Mouse (Mus musculus) stomach, embryonic 15.5 days (tissue): ENCODE results near the gene Mbnl2. TPM values are rescaled to one million over a fixed set of nuclear protein-coding genes. Genes with fewer than 3 reads are reported as not detected.

Experiments
- ATAC-seq: fragments of 200-750 bp; cut with Nextera tagmentation; 2 replicates; pipeline ENCODE4 v1.8.0; 2017; ENCODE audit warnings: low read depth, moderate number of reproducible peaks, moderate TSS enrichment; ENCODE audit not compliant: insufficient read depth, low FRiP score
- H3K27ac ChIP-seq: fragments of 300-500 bp; sonication (generic); 2 replicates; pipeline ENCODE4 v1.5.1; 2015; ENCODE audit warnings: mild to moderate bottlenecking, inconsistent platforms
- H3K27me3 ChIP-seq: fragments of 300-500 bp; sonication (generic); replicated peaks from 2 replicates; pipeline ENCODE4 v1.6.1; 2015; ENCODE audit warnings: inconsistent platforms
- H3K36me3 ChIP-seq: fragments of 300-500 bp; sonication (generic); 2 replicates; pipeline ENCODE4 v1.6.1; 2015; ENCODE audit warnings: inconsistent platforms
- H3K4me1 ChIP-seq: fragments of 300-500 bp; sonication (generic); 2 replicates; pipeline ENCODE4 v1.6.1; 2015; ENCODE audit warnings: inconsistent platforms
- H3K4me2 ChIP-seq: fragments of 300-500 bp; sonication (generic); 2 replicates; pipeline ENCODE4 v1.6.1; 2015; ENCODE audit warnings: mild to moderate bottlenecking, inconsistent platforms
- H3K4me3 ChIP-seq: fragments of 300-500 bp; sonication (generic); replicated peaks from 2 replicates; pipeline ENCODE4 v1.5.1; 2015; ENCODE audit warnings: inconsistent platforms
- H3K9ac ChIP-seq: fragments of 300-500 bp; sonication (generic); 2 replicates; pipeline ENCODE4 v1.6.1; 2015; ENCODE audit warnings: inconsistent platforms
- H3K9me3 ChIP-seq: fragments of 300-500 bp; sonication (generic); 2 replicates; pipeline ENCODE4 v1.6.1; 2016; ENCODE audit warnings: inconsistent platforms
- whole genome bisulfite sequencing: fragments of 180-500 bp; shearing (Covaris S2); methylation state at CpG from one replicate; pipeline ENCODE4 v1.1.7; 2015; 5-methylcytosine and 5-hydroxymethylcytosine counted together
- polyA plus RNA-seq: library from polyadenylated mRNA; unstranded; fragments of >200 nt; fragmentation: Nextera tagmentation; extraction: Ambion mirVana; gene quantifications from 2 replicates; pipeline ENCODE4 v1.2.1, GENCODE M21; 2015

Mbnl2 gene
- polyA plus RNA-seq, 1 experiment from 2014 or later: 109 TPM

DNA sequence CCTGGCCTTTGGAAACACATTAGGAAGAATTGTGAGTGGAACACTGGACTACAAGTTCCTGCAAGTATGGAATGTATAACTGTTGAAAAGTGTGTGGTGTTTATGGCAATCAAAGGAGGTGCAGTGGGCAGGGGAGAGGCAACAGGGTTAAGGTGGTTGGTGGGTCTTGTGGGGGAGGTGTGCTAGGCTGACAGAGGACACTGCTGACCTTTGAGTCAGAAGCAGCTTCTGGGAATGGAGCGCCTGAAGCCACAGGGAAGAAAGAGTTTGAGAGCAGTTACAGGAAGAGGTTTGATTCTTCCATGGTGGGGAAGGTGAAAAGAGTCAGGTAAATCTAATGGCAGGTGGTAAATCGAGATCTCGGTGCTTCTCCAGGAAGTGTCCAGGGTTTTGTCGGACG is 16.7 kb downstream of the Mbnl2 start:
- no peaks in the 10 kb centered on the region for H3K9me3 ChIP-seq
- H3K27ac ChIP-seq: peak overlapping the region; percentile 37
- ATAC-seq: no peak
- peaks cover 64% of the 10 kb centered on the region for H3K4me1 ChIP-seq
- no peak overlapping the region for H3K4me2 ChIP-seq
- no peak overlapping the region for H3K9ac ChIP-seq
- no peak overlapping the region for H3K4me3 ChIP-seq
- 73% methylated on average over 5 of the region's 5 CpGs for WGBS
- H3K27me3 ChIP-seq: no peaks in the 10 kb centered on the region
- H3K36me3 ChIP-seq: no peaks in the 10 kb centered on the region

DNA sequence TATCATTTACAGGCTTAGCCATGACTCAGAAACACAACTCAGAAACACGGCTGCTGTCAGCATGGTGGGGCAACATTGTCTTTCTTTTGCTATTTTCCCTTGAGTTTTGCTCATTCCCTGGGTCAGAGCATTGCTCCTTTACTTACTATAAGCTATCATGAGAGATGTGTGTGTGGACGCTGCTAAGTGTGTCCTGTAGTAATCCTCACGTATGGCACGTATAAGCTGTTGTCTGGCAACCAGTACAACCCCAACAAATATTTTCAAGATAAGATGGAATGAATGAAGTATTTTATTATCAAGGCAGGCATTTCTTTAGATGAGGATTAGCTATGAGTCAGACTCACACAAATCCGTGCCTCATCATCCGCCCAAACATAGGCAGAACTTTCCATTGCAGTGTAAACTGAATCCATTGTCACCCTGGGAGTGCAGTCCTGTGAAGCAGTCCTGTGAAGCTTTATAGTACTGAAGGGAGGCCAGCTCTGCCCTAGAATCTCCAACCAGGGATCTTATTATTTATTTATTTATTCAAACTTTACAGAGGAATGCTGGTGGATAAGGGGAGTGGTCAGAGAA is 17.2 kb downstream of the Mbnl2 start:
- Histone ChIP-seq H3K4me3 (no peak overlapping the region), H3K4me1 (peaks cover 62% of the 10 kb centered on the region), H3K36me3 (no peaks in the 10 kb centered on the region), H3K27ac (peak overlapping the region; percentile 37), H3K27me3 (no peaks in the 10 kb centered on the region), H3K4me2 (no peak overlapping the region), H3K9me3 (no peaks in the 10 kb centered on the region), H3K9ac (no peak overlapping the region)
- ATAC-seq: no peak
- WGBS: 56% methylated on average over 6 of the region's 6 CpGs

DNA sequence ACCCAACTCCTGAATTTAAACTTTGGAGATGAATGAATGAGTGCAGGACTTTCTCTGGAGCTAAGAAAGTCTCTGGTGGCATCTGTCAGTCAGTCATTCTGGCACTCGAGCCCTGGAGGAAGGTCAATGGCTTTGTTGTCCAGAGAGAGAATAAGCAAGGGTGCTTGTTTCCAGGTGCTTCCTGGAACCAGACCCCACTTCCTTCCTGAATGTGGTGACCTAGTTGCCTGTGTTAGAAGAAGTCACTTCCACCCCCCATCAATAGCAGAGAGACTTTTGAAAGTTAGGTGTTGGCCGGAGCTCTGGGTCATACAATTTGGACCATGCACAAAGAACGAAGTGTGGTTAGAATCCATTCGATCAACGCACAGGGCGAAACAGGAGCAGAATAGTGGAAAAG is 19.0 kb downstream of the Mbnl2 start:
- H3K9me3 ChIP-seq: no peaks in the 10 kb centered on the region
- H3K36me3 ChIP-seq: no peaks in the 10 kb centered on the region
- 78% methylated on average over 6 of the region's 6 CpGs for WGBS
- H3K27ac ChIP-seq: peak overlapping the region; percentile 60; the same call in 1 of the 2 replicates
- no peak for ATAC-seq
- no peaks in the 10 kb centered on the region for H3K27me3 ChIP-seq
- H3K4me2 ChIP-seq: no peak overlapping the region
- H3K4me1 ChIP-seq: peaks cover 60% of the 10 kb centered on the region
- no peak overlapping the region for H3K4me3 ChIP-seq
- H3K9ac ChIP-seq: no peak overlapping the region

DNA sequence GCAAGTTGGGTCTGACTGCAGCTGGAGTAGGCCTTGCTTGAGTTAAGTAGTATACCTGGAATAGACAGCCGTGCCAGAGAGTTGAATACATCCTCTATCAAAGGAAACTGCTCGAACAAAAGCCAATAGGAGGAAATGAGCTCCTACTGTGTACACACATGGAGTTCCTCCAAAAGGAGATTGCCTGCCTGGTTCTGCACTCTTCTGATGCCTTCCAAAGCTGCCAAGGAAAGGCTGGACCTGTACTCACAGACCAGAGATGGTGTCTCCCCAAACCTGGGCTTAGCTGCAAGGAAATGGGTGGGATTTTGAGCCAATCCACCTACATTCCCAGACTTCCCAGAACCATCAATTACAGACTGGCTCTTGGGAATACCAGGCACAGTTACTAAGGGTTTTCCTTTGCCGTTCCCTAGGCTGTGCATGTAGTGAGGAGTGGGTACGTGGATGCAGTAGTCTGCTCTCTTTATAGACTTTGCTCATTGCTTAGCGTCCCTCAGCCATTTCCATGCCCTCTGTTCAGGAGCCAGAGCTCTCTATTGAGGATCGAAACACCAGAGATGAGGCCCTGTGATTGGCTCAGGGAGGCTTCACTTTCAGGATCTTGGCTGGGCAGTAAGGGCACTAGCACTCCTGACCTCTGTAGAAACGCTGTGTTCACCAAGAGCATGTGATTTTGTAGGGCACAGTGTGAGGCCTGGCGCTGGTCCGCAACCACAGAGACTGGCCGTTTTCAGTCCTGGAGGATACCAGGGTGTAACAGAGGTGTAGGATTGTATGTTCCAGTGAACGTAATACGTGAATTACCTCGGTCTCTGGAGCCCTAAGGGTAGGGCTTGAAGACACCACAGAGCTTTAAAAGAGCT is 20.1 kb downstream of the Mbnl2 start:
- H3K4me3 ChIP-seq: no peak overlapping the region
- no peaks in the 10 kb centered on the region for H3K36me3 ChIP-seq
- WGBS: 84% methylated on average over 13 of the region's 13 CpGs
- ATAC-seq: no peak
- H3K27ac ChIP-seq: peak overlapping the region; percentile 51
- H3K27me3 ChIP-seq: no peaks in the 10 kb centered on the region
- H3K4me1 ChIP-seq: peaks cover 67% of the 10 kb centered on the region
- H3K9me3 ChIP-seq: no peaks in the 10 kb centered on the region
- peak overlapping the region; percentile 28; the same call in 1 of the 2 replicates for H3K4me2 ChIP-seq
- H3K9ac ChIP-seq: no peak overlapping the region

DNA sequence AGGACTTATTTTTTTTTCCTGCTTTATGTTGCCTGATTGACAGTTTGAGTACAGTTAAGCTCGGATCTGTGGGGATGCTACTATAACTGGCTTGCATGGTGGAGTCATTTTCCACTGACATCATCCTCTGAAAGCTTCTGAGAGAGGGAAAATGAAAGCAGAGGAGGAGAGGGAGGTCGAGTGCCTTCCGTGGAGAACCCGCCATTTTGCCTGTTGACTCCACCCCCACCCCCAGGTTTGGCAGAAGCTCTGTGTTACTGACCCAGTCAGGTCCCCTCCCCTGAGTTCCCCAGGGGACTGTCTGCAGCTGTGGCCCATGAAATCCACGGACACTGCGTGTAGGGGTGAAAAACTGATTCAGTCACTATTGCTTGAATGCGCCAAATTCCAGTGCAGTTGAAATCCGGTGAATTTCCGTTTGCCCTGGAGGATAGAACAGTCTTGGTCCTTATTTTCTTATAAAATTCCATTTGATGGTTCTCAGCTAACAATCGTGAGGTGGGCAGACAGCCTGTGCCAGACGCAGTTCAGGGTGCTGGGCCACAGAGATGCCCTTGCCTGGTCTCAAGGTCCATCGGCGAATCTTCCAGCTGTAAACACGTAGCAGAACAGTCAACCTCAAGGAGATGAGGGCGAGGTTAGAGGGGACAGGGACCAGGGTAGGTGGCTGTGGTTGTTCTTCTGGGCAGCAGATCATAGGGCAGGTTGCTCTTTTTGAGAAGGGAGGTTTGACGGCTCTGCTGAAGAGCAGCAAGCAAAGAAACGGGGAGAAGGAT is 20.9 kb downstream of the Mbnl2 start:
- Histone ChIP-seq H3K27me3 (no peaks in the 10 kb centered on the region), H3K36me3 (no peaks in the 10 kb centered on the region), H3K9ac (no peak overlapping the region), H3K4me3 (no peak overlapping the region), H3K4me1 (peaks cover 64% of the 10 kb centered on the region), H3K4me2 (peak overlapping the region; percentile 28), H3K27ac (peak overlapping the region; percentile 83), H3K9me3 (no peaks in the 10 kb centered on the region)
- WGBS: 57% methylated on average over 17 of the region's 17 CpGs
- ATAC-seq: 0 out of 2 replicates have a peak, but pooled peaks have one; percentile 8

DNA sequence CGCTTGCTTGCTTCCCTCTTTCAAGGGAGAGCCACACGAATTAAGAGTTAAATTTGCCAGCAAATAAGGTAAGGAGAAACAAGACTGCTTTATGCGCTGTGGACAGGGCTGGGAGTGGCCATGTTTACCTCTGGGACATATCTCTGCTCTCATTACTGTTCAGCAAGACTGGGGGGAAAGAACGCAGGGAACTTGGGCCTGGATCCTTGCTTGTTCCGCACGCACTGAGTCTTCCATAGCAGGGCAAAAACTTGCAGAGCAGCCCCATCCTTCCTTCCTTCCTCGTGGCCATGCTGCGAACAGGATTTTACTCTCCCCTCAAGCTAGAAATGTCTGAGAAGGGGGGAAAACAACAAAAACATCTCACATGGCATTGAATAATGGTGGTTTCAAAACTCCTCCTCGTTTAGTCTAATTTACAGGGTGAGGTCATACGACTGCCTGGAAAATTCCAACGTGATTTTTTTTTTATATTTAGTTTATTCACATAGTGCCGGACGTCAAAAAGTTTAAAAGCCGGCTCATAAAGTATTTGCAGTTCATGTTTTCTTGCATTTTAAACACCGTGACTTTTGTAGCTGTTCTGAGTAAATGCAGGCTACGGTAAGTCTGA is 21.8 kb downstream of the Mbnl2 start:
- peak overlapping the region; percentile 83 for H3K27ac ChIP-seq
- no peaks in the 10 kb centered on the region for H3K27me3 ChIP-seq
- peak overlapping the region; percentile 28 for H3K4me2 ChIP-seq
- H3K4me1 ChIP-seq: peaks cover 56% of the 10 kb centered on the region
- H3K4me3 ChIP-seq: no peak overlapping the region; the same call in 1 of the 2 replicates
- H3K9ac ChIP-seq: no peak overlapping the region
- 14% methylated on average over 16 of the region's 16 CpGs for WGBS
- H3K9me3 ChIP-seq: no peaks in the 10 kb centered on the region
- no peaks in the 10 kb centered on the region for H3K36me3 ChIP-seq
- ATAC-seq: peak; percentile 72

DNA sequence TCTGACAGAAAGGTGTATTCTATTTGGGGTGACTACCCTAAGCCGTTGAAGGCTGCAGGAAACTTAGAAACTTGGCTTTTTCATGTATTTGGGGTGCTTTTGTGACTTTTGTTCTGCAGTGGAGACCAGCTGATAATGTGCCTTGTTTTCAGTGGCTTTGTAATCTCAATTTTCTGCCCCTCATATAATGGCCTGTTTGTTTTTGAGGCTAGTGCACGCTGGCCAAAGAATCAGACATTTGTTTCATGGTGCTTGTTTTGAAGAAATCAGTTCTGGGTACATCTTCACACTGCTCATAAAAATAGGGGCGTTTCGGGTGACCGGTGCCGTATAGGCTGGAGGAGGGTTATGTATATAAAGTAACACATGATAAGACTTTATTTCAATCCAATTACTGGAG is 22.4 kb downstream of the Mbnl2 start:
- WGBS: 60% methylated on average over 6 of the region's 6 CpGs
- Histone ChIP-seq H3K36me3 (no peaks in the 10 kb centered on the region), H3K4me1 (peaks cover 51% of the 10 kb centered on the region), H3K4me2 (0 out of 2 replicates have a peak overlapping the region, but pooled peaks have one; percentile 19), H3K27me3 (no peaks in the 10 kb centered on the region), H3K4me3 (no peak overlapping the region), H3K27ac (peak overlapping the region; percentile 83; the same call in 1 of the 2 replicates), H3K9ac (no peak overlapping the region), H3K9me3 (no peaks in the 10 kb centered on the region)
- ATAC-seq: no peak

DNA sequence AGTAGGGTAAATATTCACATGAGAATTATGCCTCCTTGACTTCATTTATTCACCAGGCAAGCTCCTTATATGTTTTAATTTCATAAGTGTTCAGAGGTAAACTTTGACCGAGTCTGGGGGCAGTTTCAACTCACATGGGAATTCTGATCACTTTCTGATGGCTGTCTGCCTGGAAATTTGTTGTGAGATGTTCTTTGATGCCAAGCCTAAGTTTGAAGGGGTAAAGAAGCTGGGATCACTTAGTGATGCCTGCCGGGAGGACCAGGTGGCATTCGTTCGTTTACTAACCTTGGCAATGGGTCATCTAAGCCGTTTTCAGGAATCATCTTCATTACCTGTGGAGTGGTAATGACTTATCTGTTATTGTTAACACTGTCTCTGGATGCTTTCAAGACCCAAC is 23.0 kb downstream of the Mbnl2 start:
- H3K9ac ChIP-seq: no peak overlapping the region
- peaks cover 52% of the 10 kb centered on the region for H3K4me1 ChIP-seq
- no peaks in the 10 kb centered on the region for H3K36me3 ChIP-seq
- ATAC-seq: no peak
- H3K4me2 ChIP-seq: no peak overlapping the region
- no peak overlapping the region for H3K4me3 ChIP-seq
- no peaks in the 10 kb centered on the region for H3K9me3 ChIP-seq
- no peak overlapping the region for H3K27ac ChIP-seq
- 55% methylated on average over 5 of the region's 5 CpGs for WGBS
- no peaks in the 10 kb centered on the region for H3K27me3 ChIP-seq

DNA sequence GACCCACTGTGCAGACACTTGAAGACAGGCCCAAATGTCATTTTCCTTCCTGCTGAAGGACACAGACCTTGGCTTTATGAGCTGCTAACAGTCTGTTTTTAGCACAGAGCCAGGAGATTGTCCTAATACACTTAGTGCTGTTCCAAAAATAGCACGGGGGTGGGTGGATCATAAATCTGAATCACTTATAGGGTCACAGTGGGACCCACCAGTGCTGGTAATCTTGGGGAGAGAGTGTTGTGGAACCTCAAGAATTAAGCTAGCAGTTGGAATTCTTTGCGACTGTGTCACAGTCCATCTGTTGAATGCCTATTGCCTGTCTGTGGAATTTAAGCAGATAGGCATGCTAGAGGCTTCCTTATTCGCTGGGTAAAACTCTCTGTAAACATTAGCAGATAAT is 24.2 kb downstream of the Mbnl2 start:
- Histone ChIP-seq H3K4me2 (no peak overlapping the region), H3K27me3 (no peaks in the 10 kb centered on the region), H3K36me3 (no peaks in the 10 kb centered on the region), H3K9ac (no peak overlapping the region), H3K9me3 (no peaks in the 10 kb centered on the region), H3K4me3 (no peak overlapping the region), H3K27ac (peak overlapping the region; percentile 49), H3K4me1 (peaks cover 45% of the 10 kb centered on the region)
- ATAC-seq: no peak
- WGBS: 18% methylated on average over 3 of the region's 3 CpGs

DNA sequence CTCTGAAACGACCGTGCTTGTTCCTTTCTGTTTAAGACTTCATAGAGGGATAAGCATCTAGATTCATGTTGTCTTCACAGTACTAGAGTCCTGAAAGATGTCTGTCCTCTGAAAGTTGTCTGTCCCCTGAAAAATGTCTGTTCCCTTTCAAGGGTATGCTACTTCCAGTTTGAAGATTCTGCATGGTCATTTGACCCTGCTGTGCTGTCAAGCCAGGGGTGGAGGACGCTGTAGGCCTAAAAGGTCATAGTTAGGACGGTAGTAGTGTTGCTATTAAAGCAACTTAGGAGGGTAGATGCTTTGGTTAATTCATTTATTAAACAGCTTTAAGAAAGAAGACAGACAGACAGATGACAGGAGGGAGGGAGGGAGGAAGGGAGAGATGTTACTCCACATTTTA is 24.7 kb downstream of the Mbnl2 start:
- H3K9ac ChIP-seq: no peak overlapping the region
- H3K27ac ChIP-seq: peak overlapping the region; percentile 49
- no peaks in the 10 kb centered on the region for H3K36me3 ChIP-seq
- peaks cover 44% of the 10 kb centered on the region for H3K4me1 ChIP-seq
- WGBS: 54% methylated on average over 4 of the region's 4 CpGs
- no peak overlapping the region for H3K4me2 ChIP-seq
- no peaks in the 10 kb centered on the region for H3K9me3 ChIP-seq
- no peak for ATAC-seq
- no peaks in the 10 kb centered on the region for H3K27me3 ChIP-seq
- no peak overlapping the region for H3K4me3 ChIP-seq

DNA sequence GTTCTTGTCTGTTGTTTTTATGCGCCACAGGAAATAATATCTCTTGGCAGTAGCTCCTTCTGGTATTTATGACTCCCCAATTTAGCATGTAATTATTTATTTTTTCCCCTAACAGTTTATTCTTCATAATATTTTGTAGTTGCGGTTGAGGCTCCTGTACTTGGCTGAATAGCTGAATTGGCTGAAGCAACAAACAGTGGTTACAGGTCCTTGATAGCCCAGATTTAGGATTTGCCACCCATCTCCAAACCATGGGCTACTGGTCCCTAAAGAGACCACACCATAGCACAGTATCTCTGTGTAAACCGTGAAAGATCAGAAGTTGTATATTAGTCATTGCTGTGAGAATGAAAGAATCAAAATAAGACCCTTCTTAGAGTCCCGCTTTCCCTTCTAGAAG is 25.3 kb downstream of the Mbnl2 start:
- Histone ChIP-seq H3K27me3 (no peaks in the 10 kb centered on the region), H3K36me3 (no peaks in the 10 kb centered on the region), H3K9me3 (no peaks in the 10 kb centered on the region), H3K27ac (no peak overlapping the region), H3K4me2 (no peak overlapping the region), H3K9ac (no peak overlapping the region), H3K4me3 (no peak overlapping the region), H3K4me1 (peaks cover 38% of the 10 kb centered on the region)
- WGBS: 77% methylated on average over 4 of the region's 4 CpGs
- no peak for ATAC-seq
